Mouse (Mus musculus) pancreas, adult 10 weeks (tissue): ENCODE measurements around the gene Epb41l1. TPM values are rescaled to one million over a fixed set of nuclear protein-coding genes. Genes with fewer than 3 reads are reported as not detected.

Experiments
- polyA plus RNA-seq: library from polyadenylated mRNA; stranded (reverse); fragments of 350-450 nt; fragmentation: Illumina TruSeq; extraction: RNeasy Lipid Tissue Mini Kit (QIAGEN cat#74804); gene quantifications from one replicate; pipeline ENCODE4 v1.2.3, GENCODE M21; 2015; ENCODE audit warnings: low read depth, low replicate concordance; ENCODE audit not compliant: insufficient read depth

Gene Epb41l1
- 4.3 TPM for polyA plus RNA-seq

GRCm38 (mm10) chr2:156420694-156421380, at the start of gene Epb41l1:
Epb41l1 (plus strand) TSS chr2:156420909.

DNA sequence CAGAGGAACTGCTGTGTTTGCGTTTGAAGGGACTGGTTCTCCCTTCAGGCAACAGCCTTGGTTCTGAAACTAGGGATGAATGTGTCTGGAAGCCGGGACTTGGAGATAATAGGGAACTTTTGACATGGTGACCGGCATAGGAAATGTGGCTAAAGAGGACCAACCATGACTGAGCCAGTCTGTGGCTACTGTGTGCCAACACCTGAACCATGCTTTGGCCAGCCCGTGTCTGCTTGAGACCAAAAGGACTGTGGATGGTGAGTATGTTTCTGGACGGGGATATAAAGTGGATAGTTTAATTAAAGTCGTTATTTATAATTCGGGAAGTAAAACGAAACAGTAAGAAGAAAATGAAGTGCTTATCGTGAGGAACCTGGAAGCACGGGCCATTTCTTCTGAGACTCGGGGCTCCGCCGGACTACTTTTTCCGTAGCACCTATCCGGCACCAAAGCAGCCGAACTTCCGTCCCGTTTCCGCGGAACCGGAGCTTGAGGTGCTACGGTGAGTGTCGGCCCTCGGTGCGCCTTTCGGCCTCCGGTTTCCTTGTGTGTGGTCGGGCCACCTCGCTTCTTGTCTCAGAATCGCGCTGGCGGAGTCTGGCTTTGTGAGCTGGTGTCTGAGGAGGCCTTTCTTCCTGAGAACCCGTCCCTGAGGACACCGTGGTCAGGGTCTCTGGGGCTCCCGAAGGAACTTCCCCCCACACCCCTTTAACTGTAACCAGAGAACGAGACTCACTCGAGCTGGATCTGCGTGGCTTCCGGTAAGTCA, 126.6 kb downstream of the Epb41l1 start, which contains the start of gene Aar2:
TSS of gene Aar2 (plus strand) at position 462 of the 769 bp plus-strand sequence.

Other genes with a start within 250 kb of the Epb41l1 start
- gene Rbm39, start 240.7 kb upstream of the Epb41l1 start, polyA plus RNA-seq: 104 TPM
- gene Phf20, start 224.4 kb upstream of the Epb41l1 start, polyA plus RNA-seq: 4.7 TPM
- not detected for gene Cnbd2, start 108.6 kb upstream of the Epb41l1 start, polyA plus RNA-seq
- 24.9 TPM for gene Scand1, start 108.2 kb upstream of the Epb41l1 start, polyA plus RNA-seq
- gene Aar2, start 126.7 kb downstream of the Epb41l1 start, polyA plus RNA-seq: 4.5 TPM
- gene Dlgap4, start 192.8 kb downstream of the Epb41l1 start, polyA plus RNA-seq: 28.9 TPM